Mouse (Mus musculus) hindbrain, embryonic 15.5 days (tissue): ENCODE data around the gene Gm20388. TPM values are rescaled to one million over a fixed set of nuclear protein-coding genes. Genes with fewer than 3 reads are reported as not detected.

Experiments
- ATAC-seq: fragments of 200-750 bp; cut with Nextera tagmentation; 2 replicates; pipeline ENCODE4 v1.8.0; 2017; ENCODE audit warnings: low read depth, moderate number of reproducible peaks, moderate TSS enrichment; ENCODE audit not compliant: low FRiP score
- H3K27ac ChIP-seq: fragments of 300-500 bp; sonication (generic); replicated peaks from 2 replicates; pipeline ENCODE4 v1.5.1; 2015; ENCODE audit warnings: mild to moderate bottlenecking, inconsistent platforms
- H3K27me3 ChIP-seq: fragments of 300-500 bp; sonication (generic); 2 replicates; pipeline ENCODE4 v1.6.1; 2015; ENCODE audit warnings: control low read depth, inconsistent platforms
- H3K36me3 ChIP-seq: fragments of 300-500 bp; sonication (generic); 2 replicates; pipeline ENCODE4 v1.6.1; 2015; ENCODE audit warnings: control low read depth, inconsistent platforms
- H3K4me1 ChIP-seq: fragments of 300-500 bp; sonication (generic); replicated peaks from 2 replicates; pipeline ENCODE4 v1.6.1; 2015; ENCODE audit warnings: control low read depth, inconsistent platforms
- H3K4me2 ChIP-seq: fragments of 300-500 bp; sonication (generic); 2 replicates; pipeline ENCODE4 v1.6.1; 2015; ENCODE audit warnings: moderate library complexity, mild to moderate bottlenecking, inconsistent platforms
- H3K4me3 ChIP-seq: fragments of 300-500 bp; sonication (generic); 2 replicates; pipeline ENCODE4 v1.5.1; 2015; ENCODE audit warnings: mild to moderate bottlenecking, inconsistent platforms
- H3K9ac ChIP-seq: fragments of 300-500 bp; sonication (generic); 2 replicates; pipeline ENCODE4 v1.6.1; 2015; ENCODE audit warnings: inconsistent platforms
- H3K9me3 ChIP-seq: fragments of 300-500 bp; sonication (generic); 2 replicates; pipeline ENCODE4 v1.6.1; 2016; ENCODE audit warnings: control low read depth, inconsistent platforms
- WGBS: fragments of 180-500 bp; shearing (Covaris S2); methylation state at CpG from one replicate; pipeline ENCODE4 v1.1.7; 2015; 5-methylcytosine and 5-hydroxymethylcytosine counted together
- polyA plus RNA-seq: library from polyadenylated mRNA; unstranded; fragments of >200 nt; fragmentation: Nextera tagmentation; extraction: Ambion mirVana; gene quantifications from 2 replicates; pipeline ENCODE4 v1.2.1, GENCODE M21; 2015

The Gm20388 gene
- polyA plus RNA-seq, 1 experiment from 2014 or later = 5.4 TPM

DNA sequence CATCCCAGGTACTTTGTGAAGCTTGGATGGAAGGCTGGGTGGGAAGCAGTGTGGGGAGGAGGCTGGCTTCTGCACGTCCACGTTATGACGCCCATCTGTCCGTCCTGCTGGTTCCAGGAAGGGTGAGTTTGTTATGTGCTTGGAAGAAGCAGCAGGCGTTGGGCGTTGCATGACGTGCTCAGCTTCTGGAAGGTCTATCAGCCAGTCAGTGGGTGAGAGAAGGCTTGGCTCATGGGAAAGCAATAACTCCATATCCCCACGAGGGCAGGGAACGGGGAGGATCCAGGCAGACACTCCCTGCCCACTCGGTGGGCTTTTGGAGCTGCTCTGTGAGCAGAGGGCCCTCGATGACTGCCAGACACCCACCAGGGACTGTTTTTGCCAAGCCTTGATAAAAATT, 2158.6 kb downstream of the Gm20388 start:
- Histone ChIP-seq H3K4me2 (no peak overlapping the region), H3K9ac (no peak overlapping the region), H3K36me3 (no peaks in the 10 kb centered on the region), H3K9me3 (no peaks in the 10 kb centered on the region), H3K27ac (no peak overlapping the region), H3K4me3 (no peak overlapping the region), H3K27me3 (no peaks in the 10 kb centered on the region), H3K4me1 (no peaks in the 10 kb centered on the region)
- ATAC-seq = no peak
- 86% methylated on average over 11 of the region's 11 CpGs for WGBS

DNA sequence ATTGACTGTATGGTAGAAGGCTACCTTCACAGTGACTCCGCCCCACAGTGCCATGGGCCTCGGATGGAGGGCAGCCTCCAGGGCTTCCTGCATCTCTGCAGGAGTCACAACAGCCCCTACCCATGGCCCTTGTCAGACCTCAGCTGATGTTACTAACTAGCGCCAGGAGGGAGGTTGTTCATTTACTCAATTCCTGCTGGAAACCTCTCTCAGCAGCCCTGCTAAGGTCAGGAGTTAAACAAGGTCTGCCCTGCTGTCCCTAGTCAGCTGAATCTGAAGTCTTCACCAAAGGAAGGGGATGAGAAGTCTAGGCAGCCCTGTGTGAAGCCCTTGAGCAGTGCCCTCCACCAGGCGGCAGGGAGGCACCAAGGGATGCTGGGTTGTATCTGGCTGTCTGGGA, 2160.6 kb downstream of the Gm20388 start:
- Histone ChIP-seq H3K27me3 (no peaks in the 10 kb centered on the region), H3K27ac (no peak overlapping the region), H3K4me3 (no peak overlapping the region), H3K4me2 (no peak overlapping the region), H3K4me1 (no peaks in the 10 kb centered on the region), H3K9me3 (no peaks in the 10 kb centered on the region), H3K36me3 (no peaks in the 10 kb centered on the region), H3K9ac (no peak overlapping the region)
- WGBS = 54% methylated on average over 4 of the region's 4 CpGs
- ATAC-seq = no peak

DNA sequence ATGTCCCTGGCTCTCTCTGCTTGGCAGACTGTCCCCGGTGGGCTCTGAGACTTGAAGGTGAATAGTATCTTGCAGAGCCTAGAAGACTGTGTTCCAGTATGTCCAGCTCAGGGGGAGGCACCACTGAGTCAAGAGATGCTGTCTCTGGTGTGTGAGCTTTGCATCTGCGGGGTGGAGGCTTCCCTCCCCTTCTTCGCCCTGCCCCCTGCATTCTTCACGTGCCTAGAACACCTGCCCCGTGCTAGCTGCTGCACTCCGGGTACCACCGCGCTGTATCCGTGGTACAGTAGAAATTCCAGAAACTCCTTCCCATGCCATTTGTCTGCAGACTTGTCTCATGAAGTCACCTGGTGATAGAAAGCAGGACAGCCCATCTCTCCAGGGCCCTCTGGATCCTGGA, 2163.3 kb downstream of the Gm20388 start:
- H3K9ac ChIP-seq = no peak overlapping the region

DNA sequence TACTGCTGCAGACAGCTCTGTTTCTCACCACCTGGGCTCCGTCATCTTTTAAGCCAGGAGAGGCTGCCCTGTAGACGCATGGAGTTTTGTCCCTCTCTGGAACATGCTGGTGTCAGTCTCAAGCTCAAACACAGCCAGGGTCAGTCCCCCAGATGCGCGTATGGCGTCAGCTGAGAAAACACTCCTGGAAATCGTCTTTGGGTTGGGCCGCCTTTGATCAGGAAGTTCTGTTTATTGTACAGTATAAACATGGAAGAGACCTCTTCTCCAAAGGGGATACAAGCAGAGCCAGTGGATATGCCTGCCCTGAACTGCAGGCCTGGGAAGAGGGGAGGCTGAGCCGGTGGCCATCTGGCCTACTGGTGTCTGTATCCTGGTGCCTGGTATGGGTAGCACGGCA, 2163.8 kb downstream of the Gm20388 start:
- ATAC-seq = no peak
- no peaks in the 10 kb centered on the region for H3K27me3 ChIP-seq

More for the DNA sequence above, 2163.3 kb downstream of the Gm20388 start:
- Histone ChIP-seq H3K27ac (no peak overlapping the region), H3K36me3 (no peaks in the 10 kb centered on the region), H3K4me3 (no peak overlapping the region), H3K9me3 (no peaks in the 10 kb centered on the region), H3K4me1 (no peaks in the 10 kb centered on the region), H3K27me3 (no peaks in the 10 kb centered on the region), H3K4me2 (no peak overlapping the region)
- 87% methylated on average over 9 of the region's 9 CpGs for WGBS
- no peak for ATAC-seq

DNA sequence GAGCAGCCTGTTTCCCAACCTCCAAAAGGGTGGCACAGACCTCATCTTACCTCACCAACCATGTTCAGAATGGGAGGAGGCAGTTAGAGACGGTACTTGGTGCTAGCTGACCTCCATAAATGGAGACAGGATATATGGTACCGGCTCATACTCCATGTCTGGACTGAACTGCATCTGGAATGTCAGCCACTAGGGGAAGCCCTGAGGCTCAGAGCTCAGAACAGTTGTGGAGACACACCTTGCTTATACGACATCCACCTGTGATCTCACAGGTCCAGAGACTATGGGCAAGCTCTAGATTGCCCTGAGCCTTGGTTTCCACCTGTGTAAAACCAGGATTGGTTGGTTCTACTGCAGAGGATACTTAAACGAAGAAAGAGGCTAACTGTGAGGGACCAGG, 2164.3 kb downstream of the Gm20388 start:
- Histone ChIP-seq H3K4me1 (no peaks in the 10 kb centered on the region), H3K27me3 (no peaks in the 10 kb centered on the region)
- WGBS = 86% methylated on average over 4 of the region's 4 CpGs

More for the DNA sequence above, 2163.8 kb downstream of the Gm20388 start:
- Histone ChIP-seq H3K27ac (no peak overlapping the region), H3K9ac (no peak overlapping the region), H3K4me1 (no peaks in the 10 kb centered on the region), H3K36me3 (no peaks in the 10 kb centered on the region), H3K9me3 (no peaks in the 10 kb centered on the region), H3K4me2 (no peak overlapping the region), H3K4me3 (no peak overlapping the region)
- 80% methylated on average over 9 of the region's 9 CpGs for WGBS

DNA sequence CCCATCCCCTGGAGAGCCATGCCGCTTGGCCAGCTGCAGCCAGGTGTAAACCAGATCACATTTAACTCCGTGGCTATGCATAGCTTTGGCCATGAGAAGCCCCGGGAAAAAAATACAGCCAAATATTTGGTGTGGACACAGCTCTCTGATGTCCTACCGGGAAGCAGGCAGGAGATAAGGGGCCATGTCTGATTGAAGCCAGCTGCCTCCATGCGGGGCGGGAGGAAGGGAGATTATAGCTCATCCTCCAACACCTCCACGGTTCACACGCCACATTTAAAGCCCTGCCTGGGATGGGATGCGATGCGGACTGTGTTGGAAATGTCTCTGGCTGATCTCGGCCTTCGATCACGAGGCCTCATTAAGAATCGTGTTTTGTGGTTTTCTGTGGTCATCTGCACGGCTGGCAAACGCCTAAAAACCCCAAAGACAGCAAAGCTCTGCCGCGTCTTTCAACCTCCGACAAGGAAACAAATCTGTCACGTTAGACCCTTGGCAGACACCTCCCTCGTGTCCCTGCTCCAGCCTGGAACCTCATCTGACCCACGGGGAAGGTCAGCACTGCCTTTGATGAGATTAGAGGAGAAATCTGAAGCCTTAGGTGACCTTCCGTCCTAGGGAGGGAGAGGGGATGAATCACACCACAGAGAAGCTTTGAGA, 2165.7 kb downstream of the Gm20388 start:
- 63% methylated on average over 23 of the region's 23 CpGs for WGBS
- ATAC-seq = no peak
- Histone ChIP-seq H3K36me3 (no peaks in the 10 kb centered on the region), H3K9ac (no peak overlapping the region), H3K9me3 (no peaks in the 10 kb centered on the region), H3K4me1 (no peaks in the 10 kb centered on the region), H3K4me2 (no peak overlapping the region), H3K27ac (no peak overlapping the region), H3K27me3 (no peaks in the 10 kb centered on the region), H3K4me3 (no peak overlapping the region)

More for the DNA sequence above, 2164.3 kb downstream of the Gm20388 start:
- Histone ChIP-seq H3K27ac (no peak overlapping the region), H3K4me3 (no peak overlapping the region), H3K4me2 (no peak overlapping the region), H3K9me3 (no peaks in the 10 kb centered on the region), H3K36me3 (no peaks in the 10 kb centered on the region), H3K9ac (no peak overlapping the region)
- ATAC-seq = no peak

DNA sequence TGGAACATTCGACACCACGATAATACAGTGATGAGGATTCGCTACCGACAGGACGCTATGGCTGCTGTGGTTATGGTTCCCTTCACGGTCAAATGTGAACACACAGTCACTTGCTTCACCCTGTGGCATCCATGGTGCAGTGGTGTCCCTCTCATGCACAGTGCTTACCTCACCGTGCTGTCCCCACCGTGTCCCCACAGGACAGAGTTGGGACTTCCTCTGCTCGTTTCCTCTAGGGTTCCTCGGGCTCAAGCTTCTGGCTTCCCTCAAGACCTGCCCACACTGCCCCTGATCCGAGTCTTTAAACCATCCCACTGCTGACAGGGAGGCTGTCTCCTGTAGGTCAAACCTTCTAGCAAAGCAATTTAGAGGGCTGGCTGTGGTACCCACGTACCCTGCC, 2167.7 kb downstream of the Gm20388 start:
- Histone ChIP-seq H3K9me3 (no peaks in the 10 kb centered on the region), H3K36me3 (no peaks in the 10 kb centered on the region), H3K4me3 (no peak overlapping the region), H3K4me2 (no peak overlapping the region), H3K4me1 (no peaks in the 10 kb centered on the region), H3K27me3 (no peaks in the 10 kb centered on the region), H3K27ac (no peak overlapping the region), H3K9ac (no peak overlapping the region)
- WGBS = 89% methylated on average over 12 of the region's 12 CpGs
- no peak for ATAC-seq

DNA sequence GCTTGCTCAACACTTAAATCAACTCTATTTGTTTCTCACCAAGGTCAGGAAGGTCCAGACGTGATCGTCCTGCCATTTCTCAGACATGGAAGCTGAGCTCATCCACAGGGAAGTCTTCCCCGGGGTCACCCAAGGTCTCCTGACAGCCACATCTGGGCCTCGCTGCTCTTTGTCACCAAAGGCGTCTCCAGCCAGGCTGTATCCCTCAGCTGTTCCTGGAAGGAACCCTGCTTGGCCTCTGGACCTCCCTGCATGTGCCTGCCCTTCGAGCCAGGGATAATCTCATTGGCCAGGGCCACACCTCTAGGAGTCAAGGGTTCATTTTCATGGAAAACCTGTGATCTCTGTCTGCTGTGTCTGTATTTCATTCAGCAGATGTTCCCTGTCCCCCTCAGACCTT, 2168.5 kb downstream of the Gm20388 start:
- H3K9ac ChIP-seq = no peak overlapping the region
- no peaks in the 10 kb centered on the region for H3K27me3 ChIP-seq
- no peak overlapping the region for H3K27ac ChIP-seq
- H3K4me3 ChIP-seq = no peak overlapping the region
- no peak for ATAC-seq
- H3K4me2 ChIP-seq = no peak overlapping the region
- no peaks in the 10 kb centered on the region for H3K9me3 ChIP-seq
- H3K4me1 ChIP-seq = no peaks in the 10 kb centered on the region
- H3K36me3 ChIP-seq = no peaks in the 10 kb centered on the region
- WGBS = 63% methylated on average over 6 of the region's 6 CpGs

DNA sequence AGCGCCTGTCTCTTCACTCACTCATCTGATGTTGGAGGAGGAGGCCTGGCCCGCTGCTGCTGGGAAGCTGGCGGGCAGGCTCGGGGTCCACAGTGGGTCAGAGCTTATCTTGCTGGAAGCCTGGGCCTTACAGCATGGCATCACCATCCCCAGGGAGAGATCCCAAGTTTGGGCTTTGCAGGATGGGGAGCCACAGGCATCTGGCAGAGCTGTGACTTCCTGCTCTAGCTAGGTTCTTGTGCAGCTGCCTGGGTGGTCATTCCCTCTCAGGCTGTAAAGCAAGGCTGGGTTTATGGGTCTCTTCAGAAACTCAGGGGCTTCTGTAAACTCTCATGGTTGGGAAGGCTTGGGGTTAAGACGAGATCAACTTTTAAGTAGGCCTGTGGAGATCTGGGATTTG, 2169.7 kb downstream of the Gm20388 start:
- Histone ChIP-seq H3K9me3 (no peaks in the 10 kb centered on the region), H3K27ac (no peak overlapping the region), H3K4me2 (no peak overlapping the region), H3K36me3 (no peaks in the 10 kb centered on the region), H3K27me3 (no peaks in the 10 kb centered on the region), H3K4me3 (no peak overlapping the region), H3K4me1 (no peaks in the 10 kb centered on the region), H3K9ac (no peak overlapping the region)
- WGBS = 55% methylated on average over 5 of the region's 5 CpGs
- ATAC-seq = no peak

DNA sequence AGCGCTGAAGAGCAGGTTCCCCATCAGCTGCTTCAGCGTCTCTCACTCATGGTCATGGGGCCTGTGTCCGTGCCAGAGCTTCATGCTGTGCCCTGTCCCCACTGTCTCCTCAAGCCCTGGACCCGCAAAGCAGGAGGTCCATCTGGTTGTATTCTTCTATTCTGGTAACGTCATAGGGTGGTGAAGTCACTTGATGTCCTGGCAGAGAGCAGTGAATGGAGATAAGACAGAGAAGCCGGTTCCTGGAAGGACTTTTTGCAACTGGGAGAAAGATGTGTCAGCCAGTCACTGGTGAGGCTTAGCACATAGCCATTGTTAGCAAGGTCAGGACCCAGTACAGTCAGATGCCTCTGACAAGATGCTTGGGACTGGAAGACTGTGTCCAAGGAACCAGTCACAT, 2172.8 kb downstream of the Gm20388 start:
- no peak overlapping the region for H3K27ac ChIP-seq
- no peaks in the 10 kb centered on the region for H3K27me3 ChIP-seq
- WGBS = 84% methylated on average over 6 of the region's 6 CpGs
- no peak overlapping the region for H3K4me2 ChIP-seq
- no peak overlapping the region for H3K9ac ChIP-seq
- H3K9me3 ChIP-seq = no peaks in the 10 kb centered on the region
- ATAC-seq = no peak
- no peaks in the 10 kb centered on the region for H3K36me3 ChIP-seq
- H3K4me1 ChIP-seq = peaks cover 6% of the 10 kb centered on the region; the same call in 1 of the 2 replicates
- H3K4me3 ChIP-seq = no peak overlapping the region

DNA sequence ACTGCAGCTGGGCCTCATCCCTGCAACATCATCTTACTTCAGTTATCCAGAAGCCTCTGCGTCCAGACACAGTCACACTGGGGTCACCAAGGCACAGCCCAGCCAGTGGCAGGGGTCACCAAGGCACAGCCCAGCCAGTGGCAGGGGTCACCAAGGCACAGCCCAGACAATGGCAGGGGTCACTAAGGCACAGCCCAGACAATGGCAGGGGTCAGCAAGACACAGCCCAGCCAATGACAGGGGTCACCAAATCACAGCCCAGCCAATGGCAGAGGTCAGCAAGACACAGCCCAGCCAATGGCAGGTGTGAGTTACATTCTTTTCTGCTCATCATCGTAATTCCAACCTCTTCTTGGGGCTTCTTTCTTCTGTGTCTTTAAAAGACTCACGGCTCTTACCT, 2173.5 kb downstream of the Gm20388 start:
- Histone ChIP-seq H3K27me3 (no peaks in the 10 kb centered on the region), H3K27ac (no peak overlapping the region), H3K9ac (no peak overlapping the region), H3K36me3 (no peaks in the 10 kb centered on the region), H3K4me3 (no peak overlapping the region), H3K9me3 (no peaks in the 10 kb centered on the region), H3K4me2 (no peak overlapping the region), H3K4me1 (peaks cover 6% of the 10 kb centered on the region; the same call in 1 of the 2 replicates)
- 12% methylated on average over 3 of the region's 3 CpGs for WGBS
- ATAC-seq = no peak

DNA sequence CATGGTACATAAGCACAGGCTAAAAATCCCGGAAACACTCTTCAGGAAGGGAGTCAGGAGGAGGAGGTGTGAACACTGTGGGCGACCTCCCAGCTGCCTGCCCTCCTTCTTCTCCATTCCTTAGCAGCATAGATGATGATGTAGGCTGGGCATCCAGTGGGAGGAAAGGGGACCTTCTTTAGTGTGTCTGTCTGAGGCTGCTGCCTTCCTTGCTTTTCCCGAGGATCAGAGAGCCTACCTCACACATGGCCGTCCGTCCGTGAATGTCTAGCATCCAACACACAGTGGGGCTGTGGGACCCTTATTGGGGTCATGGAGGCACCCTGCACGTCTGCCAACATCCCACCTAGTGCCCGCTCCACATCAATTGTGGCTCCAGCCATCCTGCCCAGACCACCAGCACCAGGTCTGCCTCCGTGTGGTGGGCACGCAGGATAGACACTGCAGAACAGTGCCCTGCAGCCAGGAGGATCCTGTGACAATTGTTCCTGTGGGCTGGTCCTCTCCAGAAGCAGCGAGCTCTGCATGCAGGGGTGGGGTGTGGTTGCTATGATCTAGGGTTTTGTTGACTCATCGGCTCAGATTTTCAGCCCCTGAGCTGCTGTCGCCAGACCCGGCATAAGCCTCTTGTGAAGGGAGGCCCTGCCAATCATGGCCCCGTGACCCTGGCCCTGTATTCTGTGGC, 2174.2 kb downstream of the Gm20388 start:
- Histone ChIP-seq H3K36me3 (no peaks in the 10 kb centered on the region), H3K27me3 (no peaks in the 10 kb centered on the region), H3K4me1 (peaks cover 6% of the 10 kb centered on the region; the same call in 1 of the 2 replicates), H3K9me3 (no peaks in the 10 kb centered on the region), H3K27ac (no peak overlapping the region), H3K4me2 (no peak overlapping the region), H3K4me3 (no peak overlapping the region), H3K9ac (no peak overlapping the region)
- 72% methylated on average over 15 of the region's 15 CpGs for whole genome bisulfite sequencing
- ATAC-seq = no peak
